Mouse (Mus musculus) MEL (cell line): ENCODE results near the gene Extl1. TPM values are rescaled to one million over a fixed set of nuclear protein-coding genes. Genes with fewer than 3 reads are reported as not detected.

Experiments used
- DNase-seq: peaks from one replicate; pipeline ENCODE4 v3.0.0; 2011; ENCODE audit warnings: low read depth, low spot score
- H3K27ac ChIP-seq: 2 replicates; pipeline ENCODE4 v1.5.1; 2012; ENCODE audit warnings: low read depth, mild to moderate bottlenecking, control low read depth, low read length, moderate library complexity; ENCODE audit not compliant: control insufficient read depth
- H3K27me3 ChIP-seq, 2 experiments: fragments of 150-350 bp in 1 of 2; sonication (generic) in 1 of 2; 2 replicates each; pipeline ENCODE4 v1.6.1; 2012; ENCODE audit warnings: low read length in 2 of 2, mild to moderate bottlenecking in 2 of 2, improper control_type of control experiment in 1 of 2, moderate library complexity in 1 of 2; ENCODE audit not compliant: insufficient read depth in 2 of 2, control insufficient read depth in 1 of 2
- H3K36me3 ChIP-seq, 2 experiments: 2 replicates each; pipeline ENCODE4 v1.6.1; 2012 to 2014; ENCODE audit warnings: low read length in 2 of 2, improper control_type of control experiment in 1 of 2, inconsistent platforms in 1 of 2, mild to moderate bottlenecking in 1 of 2; ENCODE audit not compliant: insufficient read depth in 2 of 2, control insufficient read depth in 1 of 2
- H3K4me1 ChIP-seq, 2 experiments: fragments of 150-350 bp in 1 of 2; sonication (generic) in 1 of 2; 2 replicates each; pipeline ENCODE4 v1.6.1; 2012; ENCODE audit warnings: low read length in 2 of 2, improper control_type of control experiment in 1 of 2, mild to moderate bottlenecking in 1 of 2; ENCODE audit not compliant: insufficient read depth in 2 of 2, control insufficient read depth in 1 of 2
- H3K4me3 ChIP-seq, 2 experiments: fragments of 150-350 bp in 1 of 2; sonication (generic) in 1 of 2; 2 replicates each; pipeline ENCODE4 v1.5.1; 2012; ENCODE audit warnings: low read depth in 2 of 2, low read length in 2 of 2, mild to moderate bottlenecking in 2 of 2, moderate library complexity in 2 of 2, control low read depth in 1 of 2, improper control_type of control experiment in 1 of 2; ENCODE audit not compliant: control insufficient read depth in 1 of 2, insufficient read depth in 1 of 2
- H3K79me2 ChIP-seq: 2 replicates; pipeline ENCODE4 v1.6.1; 2012; ENCODE audit warnings: mild to moderate bottlenecking, low read length, moderate library complexity; ENCODE audit not compliant: control insufficient read depth, poor library complexity, insufficient read depth
- H3K9ac ChIP-seq: 2 replicates; pipeline ENCODE4 v1.6.1; 2012; ENCODE audit warnings: low read depth, mild to moderate bottlenecking, control low read depth, low read length, moderate library complexity; ENCODE audit not compliant: control insufficient read depth, poor library complexity, severe bottlenecking
- H3K9me3 ChIP-seq: fragments of 150-350 bp; sonication (generic); replicated peaks from 2 replicates; pipeline ENCODE4 v1.6.1; 2012; ENCODE audit warnings: mild to moderate bottlenecking, low read length, improper control_type of control experiment, moderate library complexity; ENCODE audit not compliant: insufficient read depth
- BHLHE40 ChIP-seq: IDR thresholded peaks from 2 replicates; pipeline ENCODE4 v1.6.1; 2012; ENCODE audit warnings: low read depth, mild to moderate bottlenecking, inconsistent platforms, low read length, improper control_type of control experiment, borderline replicate concordance
- CHD2 ChIP-seq: IDR thresholded peaks from 2 replicates; pipeline ENCODE4 v1.6.1; 2011; ENCODE audit warnings: low read length, improper control_type of control experiment
- ELF1 ChIP-seq: IDR thresholded peaks from 2 replicates; pipeline ENCODE4 v1.6.1; 2014; ENCODE audit warnings: low read depth, mild to moderate bottlenecking, inconsistent platforms, low read length, improper control_type of control experiment, moderate library complexity
- ETS1 ChIP-seq: IDR thresholded peaks from 2 replicates; pipeline ENCODE4 v1.6.1; 2012; ENCODE audit warnings: low read depth, mild to moderate bottlenecking, inconsistent platforms, low read length, improper control_type of control experiment, moderate library complexity
- GATA1 ChIP-seq: IDR thresholded peaks from 2 replicates; pipeline ENCODE4 v1.6.1; 2011; ENCODE audit warnings: low read depth, low read length, improper control_type of control experiment
- JUND ChIP-seq: IDR thresholded peaks from 2 replicates; pipeline ENCODE4 v1.6.1; 2011; ENCODE audit warnings: low read depth, mild to moderate bottlenecking, improper control_type of control experiment, low read length
- KAT2A ChIP-seq: conservative IDR thresholded peaks from 2 replicates; pipeline ENCODE4 v1.6.1; 2012; ENCODE audit warnings: low read depth, low read length, improper control_type of control experiment, inconsistent platforms
- MAFK ChIP-seq: IDR thresholded peaks from 2 replicates; pipeline ENCODE4 v1.6.1; 2011; ENCODE audit warnings: low read depth, mild to moderate bottlenecking, low read length, improper control_type of control experiment, borderline replicate concordance
- MAX ChIP-seq: IDR thresholded peaks from 2 replicates; pipeline ENCODE4 v1.6.1; 2011; ENCODE audit warnings: low read length, improper control_type of control experiment
- MAZ ChIP-seq: IDR thresholded peaks from 2 replicates; pipeline ENCODE4 v1.6.1; 2012; ENCODE audit warnings: low read depth, mild to moderate bottlenecking, inconsistent platforms, low read length, improper control_type of control experiment
- MEF2A ChIP-seq: IDR thresholded peaks from 2 replicates; pipeline ENCODE4 v1.6.1; 2014; ENCODE audit warnings: low read depth, mild to moderate bottlenecking, inconsistent platforms, low read length, improper control_type of control experiment; ENCODE audit not compliant: poor library complexity, insufficient replicate concordance, severe bottlenecking; ENCODE audit errors: extremely low read depth
- MXI1 ChIP-seq: IDR thresholded peaks from 2 replicates; pipeline ENCODE4 v1.6.1; 2011; ENCODE audit warnings: mild to moderate bottlenecking, low read depth, low read length, improper control_type of control experiment
- MYB ChIP-seq: IDR thresholded peaks from 2 replicates; pipeline ENCODE4 v1.6.1; 2011; ENCODE audit warnings: mild to moderate bottlenecking, low read depth, low read length, improper control_type of control experiment
- MYC ChIP-seq: IDR thresholded peaks from 2 replicates; pipeline ENCODE4 v1.6.1; 2011; ENCODE audit warnings: low read depth, mild to moderate bottlenecking, low read length, improper control_type of control experiment, moderate library complexity
- NELFE ChIP-seq: IDR thresholded peaks from 2 replicates; pipeline ENCODE4 v1.6.1; 2011; ENCODE audit warnings: low read depth, low read length, improper control_type of control experiment
- POLR2A ChIP-seq, 2 experiments: IDR thresholded peaks; 2 replicates each; pipeline ENCODE4 v1.6.1; 2011 to 2012; ENCODE audit warnings: low read length in 2 of 2, mild to moderate bottlenecking in 2 of 2, control low read depth in 1 of 2, improper control_type of control experiment in 1 of 2, low read depth in 1 of 2, moderate library complexity in 1 of 2; ENCODE audit not compliant: control insufficient read depth in 1 of 2, insufficient read depth in 1 of 2, poor library complexity in 1 of 2
- POLR2AphosphoS2 ChIP-seq: IDR thresholded peaks from 2 replicates; pipeline ENCODE4 v1.6.1; 2011; ENCODE audit warnings: low read length, improper control_type of control experiment
- POLR2AphosphoS5 ChIP-seq: IDR thresholded peaks from 2 replicates; pipeline ENCODE4 v1.6.1; 2012; ENCODE audit warnings: low read depth, borderline replicate concordance, mild to moderate bottlenecking, inconsistent platforms, low read length, moderate library complexity, mixed read lengths
- RAD21 ChIP-seq: IDR thresholded peaks from 2 replicates; pipeline ENCODE4 v1.6.1; 2011; ENCODE audit warnings: mild to moderate bottlenecking, low read depth, low read length, improper control_type of control experiment
- USF1 ChIP-seq: IDR thresholded peaks from 2 replicates; pipeline ENCODE4 v1.6.1; 2014; ENCODE audit warnings: low read depth, mild to moderate bottlenecking, inconsistent platforms, low read length, improper control_type of control experiment, moderate library complexity
- USF2 ChIP-seq, 2 experiments: IDR thresholded peaks; 2 replicates each; pipeline ENCODE4 v1.6.1; 2011 to 2012; ENCODE audit warnings: improper control_type of control experiment in 2 of 2, low read length in 2 of 2, borderline replicate concordance in 1 of 2, inconsistent platforms in 1 of 2, low read depth in 1 of 2, mild to moderate bottlenecking in 1 of 2; ENCODE audit not compliant: insufficient read depth in 1 of 2
- ZC3H11A ChIP-seq: IDR thresholded peaks from 2 replicates; pipeline ENCODE4 v1.6.1; 2012; ENCODE audit warnings: low read depth, mild to moderate bottlenecking, inconsistent platforms, low read length, improper control_type of control experiment
- ZKSCAN1 ChIP-seq: IDR thresholded peaks from 2 replicates; pipeline ENCODE4 v1.6.1; 2012; ENCODE audit warnings: low read depth, mild to moderate bottlenecking, inconsistent platforms, low read length, improper control_type of control experiment, moderate library complexity
- ZNF384 ChIP-seq: IDR thresholded peaks from 2 replicates; pipeline ENCODE4 v1.6.1; 2012; ENCODE audit warnings: low read depth, mild to moderate bottlenecking, inconsistent platforms, low read length, improper control_type of control experiment
- polyA plus RNA-seq, 2 experiments: library from polyadenylated mRNA; stranded (reverse) in 1 of 2; unstranded in 1 of 2; fragments of >175 nt in 1 of 2; fragments of >200 nt in 1 of 2; gene quantifications; 2 replicates each; pipeline versions ENCODE4 v1.2.1 to v1.2.4; 2012; ENCODE audit warnings: low replicate concordance in 2 of 2, low read depth in 1 of 2; ENCODE audit not compliant: insufficient read length in 2 of 2, insufficient read depth in 1 of 2, missing spikeins in 1 of 2
- total RNA-seq: library from RNA; depleted of rRNA; stranded (reverse); fragments of 300-350 nt; gene quantifications from 2 replicates; pipeline ENCODE4 v1.2.3, GENCODE M21; 2012

Extl1 gene
- total and polyA plus RNA-seq, 3 experiments, result 0.04 to 0.33 TPM; not detected in 1

- TF ChIP-seq GATA1 (no peak), USF1 (no peak), KAT2A (no peak), JUND (no peak), POLR2AphosphoS5 (no peak), CHD2 (no peak), ZC3H11A (no peak), ETS1 (no peak)
- no peak for DNase-seq
- Histone ChIP-seq H3K4me3 (no peak overlapping the region), H3K9ac (no peak overlapping the region), H3K27me3 (no peaks in the 10 kb centered on the region), H3K27ac (no peak overlapping the region), H3K79me2 (no peaks in the 10 kb centered on the region), H3K36me3 (peaks cover 0 to 6% of the 10 kb centered on the region in 2 experiments; a peak in 2 of 4 replicates), H3K4me1 (peaks cover 0 to 31% of the 10 kb centered on the region in 2 experiments; a peak in 2 of 4 replicates), H3K9me3 (no peaks in the 10 kb centered on the region)
Measured at GRCm38 (mm10) chr4:134352929-134353328, 30.7 kb downstream of the Extl1 start.

GRCm38 (mm10) chr4:134352261-134352707, 31.4 kb downstream of the Extl1 start:
- TF ChIP-seq USF2 (IDR thresholded peaks at IDR 0.05; ENCODE audit: borderline replicate concordance in 1 of 2, insufficient read depth in 1 of 2, low read depth in 1 of 2, low read length in 2 of 2) (no peak), USF1 (no peak), ELF1 (no peak), RAD21 (no peak), MYC (no peak), MEF2A (no peak), ZC3H11A (no peak), MAX (no peak), BHLHE40 (no peak), KAT2A (no peak), ZKSCAN1 (no peak), NELFE (no peak), MAFK (no peak), ZNF384 (no peak), MXI1 (no peak), POLR2A (IDR thresholded peaks at IDR 0.05; ENCODE audit: control insufficient read depth in 1 of 2, insufficient read depth in 1 of 2, low read depth in 1 of 2, low read length in 2 of 2, poor library complexity in 1 of 2) (no peak), MAZ (no peak), MYB (no peak), POLR2AphosphoS2 (no peak)
- TF ChIP-seq, all 39 proteins: peak for 0
- H3K9ac ChIP-seq, result no peak overlapping the region
- H3K79me2 ChIP-seq, result no peaks in the 10 kb centered on the region
- peaks cover 2 to 37% of the 10 kb centered on the region in 2 experiments; a peak in 3 of 4 replicates for H3K4me1 ChIP-seq
- no peak overlapping the region for H3K4me3 ChIP-seq
- H3K36me3 ChIP-seq, result peaks cover 0 to 8% of the 10 kb centered on the region in 2 experiments; a peak in 2 of 4 replicates
- H3K27ac ChIP-seq, result no peak overlapping the region
- H3K9me3 ChIP-seq, result no peaks in the 10 kb centered on the region
- DNase-seq, result no peak
- no peaks in the 10 kb centered on the region for H3K27me3 ChIP-seq
